Mouse (Mus musculus): ENCODE data around the gene Itpka.

DNA sequence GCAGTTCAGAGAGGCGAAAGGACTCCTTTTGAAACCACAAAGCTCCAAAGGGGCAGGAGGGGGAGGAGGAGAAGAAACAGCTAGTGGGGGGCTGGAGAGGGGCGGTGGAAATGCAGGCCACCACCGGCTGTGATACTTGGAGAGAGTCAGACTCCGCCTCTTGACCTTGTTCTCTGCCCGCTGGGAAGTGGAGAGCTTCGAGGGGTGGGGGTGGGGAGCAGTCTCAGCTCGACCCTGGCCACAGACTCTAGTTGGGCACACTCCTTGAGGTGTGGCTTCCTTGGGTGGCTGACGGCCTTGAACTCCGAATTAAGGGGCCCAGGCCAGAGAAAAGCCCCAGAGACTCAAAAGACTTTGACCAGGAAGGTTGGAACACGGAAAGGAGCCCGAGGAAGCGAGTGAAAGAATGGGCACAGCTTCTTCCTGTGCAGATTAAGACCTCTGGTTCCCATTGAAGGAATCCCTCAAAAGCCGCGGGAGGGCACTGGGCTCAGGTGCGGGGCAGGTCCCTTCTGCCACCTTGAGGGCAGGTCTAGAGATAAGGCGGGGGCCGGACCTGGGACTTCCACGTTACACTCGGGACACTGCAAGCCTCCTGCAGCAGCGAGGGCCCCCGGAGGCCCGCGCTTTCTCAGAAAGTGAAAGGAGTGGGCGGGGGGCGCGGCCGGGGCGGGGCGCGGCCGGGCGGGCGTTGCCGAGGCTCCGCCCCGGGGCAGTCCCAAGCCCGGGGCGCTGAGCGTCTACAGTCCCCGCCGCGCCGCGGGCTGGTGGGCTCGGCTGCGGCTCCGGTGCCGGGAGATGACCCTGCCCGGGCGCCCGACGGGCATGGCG, at the start of gene Itpka:
- peak; percentile 23 for TF ChIP-seq POLR2A (IDR thresholded peaks at IDR 0.05; ENCODE audit: insufficient read length, low read depth)
- TF ChIP-seq E2F4 (IDR thresholded peaks at IDR 0.05; ENCODE audit: insufficient read depth), result no peak
